Mouse (Mus musculus): ENCODE measurements around the gene Vangl2. TPM values are rescaled to one million over a fixed set of nuclear protein-coding genes. Genes with fewer than 3 reads are reported as not detected.

Vangl2 gene
- polyA plus RNA-seq, 1 experiment from 2014 or later = 44.0 TPM

Other genes starting within 250 kb of the Vangl2 start
- 0.80 and 1.0 TPM in 2 replicates for gene Cd84, start 188.7 kb downstream of the Vangl2 start, polyA plus RNA-seq (2015; fragmentation: Nextera tagmentation; extraction: Ambion mirVana)
- not detected in 2 replicates for gene Gm10521, start 132.8 kb downstream of the Vangl2 start, polyA plus RNA-seq (2015; fragmentation: Nextera tagmentation; extraction: Ambion mirVana)
- gene Slamf6, start 110.9 kb downstream of the Vangl2 start, polyA plus RNA-seq (2015; fragmentation: Nextera tagmentation; extraction: Ambion mirVana) = not detected in 2 replicates
- gene Nhlh1, start 29.1 kb upstream of the Vangl2 start, polyA plus RNA-seq (2015; fragmentation: Nextera tagmentation; extraction: Ambion mirVana) = 0.45 and 1.2 TPM in 2 replicates
- 209 and 222 TPM in 2 replicates for gene Copa, start 54.1 kb upstream of the Vangl2 start, polyA plus RNA-seq (2015; fragmentation: Nextera tagmentation; extraction: Ambion mirVana)
- 105 and 107 TPM in 2 replicates for gene Ncstn, start 54.4 kb upstream of the Vangl2 start, polyA plus RNA-seq (2015; fragmentation: Nextera tagmentation; extraction: Ambion mirVana)
- 160 and 162 TPM in 2 replicates for gene Pex19, start 98.3 kb upstream of the Vangl2 start, polyA plus RNA-seq (2015; fragmentation: Nextera tagmentation; extraction: Ambion mirVana)
- gene Dcaf8, start 119.6 kb upstream of the Vangl2 start, polyA plus RNA-seq (2015; fragmentation: Nextera tagmentation; extraction: Ambion mirVana) = 84.7 and 84.9 TPM in 2 replicates
- gene Pea15a, start 178.4 kb upstream of the Vangl2 start, polyA plus RNA-seq (2015; fragmentation: Nextera tagmentation; extraction: Ambion mirVana) = 460 and 525 TPM in 2 replicates
- gene Casq1, start 191.4 kb upstream of the Vangl2 start, polyA plus RNA-seq (2015; fragmentation: Nextera tagmentation; extraction: Ambion mirVana) = 1.8 and 2.2 TPM in 2 replicates
- gene Atp1a4, start 230.0 kb upstream of the Vangl2 start, polyA plus RNA-seq (2015; fragmentation: Nextera tagmentation; extraction: Ambion mirVana) = not detected in 2 replicates
- 63.9 and 64.0 TPM in 2 replicates for gene Igsf8, start 233.2 kb upstream of the Vangl2 start, polyA plus RNA-seq (2015; fragmentation: Nextera tagmentation; extraction: Ambion mirVana)